Mouse (Mus musculus) lung, adult 2 months (tissue): Measurements from ENCODE around the gene Samd5.

Experiments used
- CTCF ChIP-seq: fragments of 200-500 bp; IDR thresholded peaks from 2 replicates; pipeline ENCODE4 v1.5.1; 2011; ENCODE audit warnings: mild to moderate bottlenecking, low read length, control low read depth; ENCODE audit not compliant: insufficient read depth
- POLR2A ChIP-seq: fragments of 200-500 bp; IDR thresholded peaks from 2 replicates; pipeline ENCODE4 v1.6.1; 2011; ENCODE audit warnings: low read depth, mild to moderate bottlenecking, control low read depth, low read length, borderline replicate concordance; ENCODE audit errors: extremely low read depth

DNA sequence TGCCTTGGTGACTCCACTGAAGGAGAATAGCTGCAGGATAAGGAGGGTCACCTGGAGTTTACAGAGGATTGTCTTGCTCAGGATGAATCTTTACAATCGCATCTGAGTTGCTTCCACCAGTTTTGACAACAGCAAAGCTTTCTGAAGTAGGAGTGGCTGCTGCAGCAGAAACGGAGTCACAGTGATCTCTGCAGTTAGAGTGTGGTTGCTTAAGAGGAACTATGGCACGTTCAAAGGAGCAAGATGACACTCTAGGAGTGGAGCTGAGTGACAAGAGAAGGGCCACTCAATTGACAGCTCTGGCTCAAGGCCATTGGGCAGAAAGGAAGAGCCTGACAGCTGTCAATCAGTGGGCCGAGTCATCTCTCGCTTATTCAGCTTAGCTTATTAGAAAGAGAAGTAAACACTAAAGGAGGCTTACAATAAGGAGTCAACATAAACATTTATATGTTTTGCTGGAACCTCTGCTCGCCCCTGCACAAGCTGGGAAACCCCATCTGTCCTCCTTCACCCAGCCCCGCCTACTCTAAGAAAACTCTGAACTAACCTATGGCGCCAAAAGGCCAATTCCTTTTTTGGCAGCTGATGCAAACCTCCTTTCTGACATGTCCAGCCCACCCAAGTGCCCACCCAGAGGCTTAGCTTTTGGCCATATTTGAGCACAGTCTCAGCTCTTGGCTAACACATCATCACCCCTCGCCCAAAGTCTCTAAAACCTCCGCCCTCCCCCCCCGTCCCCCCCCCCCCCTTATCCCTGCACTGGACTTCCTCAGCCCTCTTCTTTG lies 47.7 kb upstream of the Samd5 start:
- no peak for TF ChIP-seq CTCF
- no peak for TF ChIP-seq POLR2A
